Mouse (Mus musculus): ENCODE results near the gene Stk38. TPM values are rescaled to one million over a fixed set of nuclear protein-coding genes. Genes with fewer than 3 reads are reported as not detected.
"Not testable (repeated sequence)": the region's sequence is repeated elsewhere in the genome, so short reads cannot be mapped to it uniquely, and the experiment has no call there.

Stk38 gene
- polyA plus RNA-seq, 1 experiment from 2014 or later = 91.6 TPM

DNA sequence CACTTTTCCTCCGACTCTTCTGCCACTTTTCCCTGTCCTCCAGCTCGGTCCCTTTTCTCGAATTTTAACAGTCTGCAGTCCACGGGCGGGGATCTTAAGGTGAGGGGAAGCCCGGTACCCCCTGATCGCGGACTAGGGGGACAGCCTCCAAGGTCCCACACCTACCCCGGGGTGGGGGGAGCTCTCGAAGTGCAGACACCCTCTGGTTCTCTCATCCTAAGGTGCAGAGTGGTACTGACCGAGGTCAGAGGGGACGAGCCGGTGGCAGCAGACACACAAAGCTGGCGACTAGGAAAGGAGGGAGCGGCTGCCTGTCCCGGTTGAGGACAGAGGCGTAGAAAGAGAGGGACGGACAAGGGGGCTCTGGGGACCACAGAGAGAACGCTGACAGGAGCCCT, 553 bp downstream of the Stk38 start:
- H3K27me3 ChIP-seq (replicated peaks; ENCODE audit: control insufficient read depth, insufficient read depth, low read length) = no peaks in the 10 kb centered on the region
- peak overlapping the region; percentile 81 for H3K4me2 ChIP-seq (ENCODE audit: low read length)
- peak overlapping the region; percentile 87 for H3K27ac ChIP-seq (ENCODE audit: low read depth)
- ATAC-seq (replicated peaks; ENCODE audit: low FRiP score, low TSS enrichment, low read depth) (no peak), DNase-seq (ENCODE audit: low spot score) (no peak)
- WGBS = under 1% methylated on average over 19 of the region's 19 CpGs
- no peaks in the 10 kb centered on the region for H3K9me3 ChIP-seq (ENCODE audit: control insufficient read depth, low read length)
- peak overlapping the region; percentile 98 for H3K4me3 ChIP-seq (ENCODE audit: low read depth, low read length)
- no peaks in the 10 kb centered on the region for H3K36me3 ChIP-seq (ENCODE audit: control insufficient read depth, insufficient read depth, low read length)
- peak overlapping the region; percentile 94 for H3K9ac ChIP-seq (ENCODE audit: low read length)
- H3K4me1 ChIP-seq (replicated peaks; ENCODE audit: control insufficient read depth, insufficient read depth, low read length) = peaks cover 10% of the 10 kb centered on the region

DNA sequence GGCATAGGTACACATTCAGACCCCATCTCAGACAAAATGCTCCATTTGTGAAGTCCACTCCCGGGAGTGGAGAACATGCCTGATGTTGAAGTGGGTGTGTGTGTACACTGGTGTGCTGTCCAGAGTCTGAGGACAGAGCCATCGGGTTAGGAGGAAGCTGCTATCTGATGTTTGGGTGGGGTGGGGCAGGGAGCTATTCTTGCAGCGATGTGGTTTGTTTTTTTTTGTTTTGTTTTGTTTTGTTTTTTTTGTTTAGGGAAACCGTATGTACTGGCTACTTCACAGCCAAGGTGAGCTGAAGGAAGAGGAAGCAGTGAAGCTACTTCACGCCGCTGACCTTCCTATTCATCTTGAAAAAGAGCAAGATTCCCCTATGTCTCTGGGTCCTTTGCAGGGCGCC, 983 bp downstream of the Stk38 start:
- H3K27ac ChIP-seq (ENCODE audit: low read depth) = peak overlapping the region; percentile 87
- no peak for ATAC-seq (replicated peaks; ENCODE audit: low FRiP score, low TSS enrichment, low read depth)

DNA sequence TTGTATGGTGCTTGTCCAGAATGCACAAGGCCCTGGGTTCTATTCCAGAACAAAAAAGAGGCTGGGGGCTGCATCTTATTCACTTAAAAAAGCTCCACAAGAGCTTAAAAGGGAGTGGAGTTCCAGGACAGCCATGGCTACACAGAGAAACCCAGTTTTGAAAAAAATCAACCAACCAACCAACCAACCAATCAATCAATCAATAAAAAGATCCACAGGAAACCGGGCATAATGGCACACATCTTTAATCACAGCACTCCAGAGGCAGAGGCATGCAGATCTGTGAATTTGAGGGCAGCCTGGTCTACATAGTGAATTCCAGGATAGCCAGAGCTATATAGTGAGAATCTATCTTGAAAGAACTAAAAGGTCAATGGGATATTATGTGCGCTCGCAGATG, 2.8 kb downstream of the Stk38 start:
- H3K9ac ChIP-seq (ENCODE audit: low read length) = no peak overlapping the region
- H3K4me1 ChIP-seq (replicated peaks; ENCODE audit: control insufficient read depth, insufficient read depth, low read length) = peaks cover 10% of the 10 kb centered on the region
- no peak overlapping the region for H3K4me3 ChIP-seq (ENCODE audit: low read depth, low read length)
- no peaks in the 10 kb centered on the region for H3K9me3 ChIP-seq (ENCODE audit: control insufficient read depth, low read length)
- no peak overlapping the region for H3K27ac ChIP-seq (ENCODE audit: low read depth)
- peaks cover 12% of the 10 kb centered on the region for H3K36me3 ChIP-seq (ENCODE audit: control insufficient read depth, insufficient read depth, low read length)
- no peak for ATAC-seq (replicated peaks; ENCODE audit: low FRiP score, low TSS enrichment, low read depth)
- no peak overlapping the region for H3K4me2 ChIP-seq (ENCODE audit: low read length)
- H3K27me3 ChIP-seq (replicated peaks; ENCODE audit: control insufficient read depth, insufficient read depth, low read length) = no peaks in the 10 kb centered on the region
- no peak for DNase-seq (ENCODE audit: low spot score)
- 90% methylated on average over 3 of the region's 3 CpGs for WGBS

More for the DNA sequence above, 983 bp downstream of the Stk38 start:
- Histone ChIP-seq H3K9ac (ENCODE audit: low read length) (peak overlapping the region; percentile 94), H3K4me2 (ENCODE audit: low read length) (peak overlapping the region; percentile 81), H3K4me3 (ENCODE audit: low read depth, low read length) (peak overlapping the region; percentile 98), H3K9me3 (ENCODE audit: control insufficient read depth, low read length) (no peaks in the 10 kb centered on the region), H3K27me3 (replicated peaks; ENCODE audit: control insufficient read depth, insufficient read depth, low read length) (no peaks in the 10 kb centered on the region), H3K4me1 (replicated peaks; ENCODE audit: control insufficient read depth, insufficient read depth, low read length) (peaks cover 10% of the 10 kb centered on the region), H3K36me3 (ENCODE audit: control insufficient read depth, insufficient read depth, low read length) (no peaks in the 10 kb centered on the region)
- no peak for DNase-seq (ENCODE audit: low spot score)
- WGBS = 8% methylated on average over 7 of the region's 7 CpGs

DNA sequence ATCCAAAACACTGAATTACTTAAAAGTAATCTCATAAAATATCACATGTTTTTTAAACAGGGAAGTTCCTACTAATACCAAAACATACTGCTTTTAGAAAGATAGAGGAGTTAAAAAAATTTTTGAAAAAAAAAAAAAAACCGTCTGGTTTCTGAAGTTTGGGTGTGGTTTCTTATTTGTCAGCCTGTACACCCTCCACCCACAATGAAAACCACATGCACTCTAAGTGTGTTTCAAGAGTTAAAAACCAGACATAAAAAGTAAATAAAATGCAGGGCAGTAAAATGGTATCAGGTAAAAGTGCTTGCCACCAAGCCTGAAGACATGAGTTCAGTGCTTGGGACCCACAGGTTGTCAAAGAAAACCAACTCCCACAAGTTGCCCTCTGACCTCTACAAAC, 4.1 kb downstream of the Stk38 start:
- WGBS = 73% methylated on average over 1 of the region's 1 CpGs
- no peak overlapping the region for H3K4me2 ChIP-seq (ENCODE audit: low read length)
- no peak overlapping the region for H3K9ac ChIP-seq (ENCODE audit: low read length)
- DNase-seq (ENCODE audit: low spot score) (no peak), ATAC-seq (replicated peaks; ENCODE audit: low FRiP score, low TSS enrichment, low read depth) (no peak)
- peaks cover 10% of the 10 kb centered on the region for H3K4me1 ChIP-seq (replicated peaks; ENCODE audit: control insufficient read depth, insufficient read depth, low read length)
- H3K36me3 ChIP-seq (ENCODE audit: control insufficient read depth, insufficient read depth, low read length) = peaks cover 24% of the 10 kb centered on the region
- no peaks in the 10 kb centered on the region for H3K27me3 ChIP-seq (replicated peaks; ENCODE audit: control insufficient read depth, insufficient read depth, low read length)
- no peak overlapping the region for H3K27ac ChIP-seq (ENCODE audit: low read depth)
- no peak overlapping the region for H3K4me3 ChIP-seq (ENCODE audit: low read depth, low read length)
- no peaks in the 10 kb centered on the region for H3K9me3 ChIP-seq (ENCODE audit: control insufficient read depth, low read length)

DNA sequence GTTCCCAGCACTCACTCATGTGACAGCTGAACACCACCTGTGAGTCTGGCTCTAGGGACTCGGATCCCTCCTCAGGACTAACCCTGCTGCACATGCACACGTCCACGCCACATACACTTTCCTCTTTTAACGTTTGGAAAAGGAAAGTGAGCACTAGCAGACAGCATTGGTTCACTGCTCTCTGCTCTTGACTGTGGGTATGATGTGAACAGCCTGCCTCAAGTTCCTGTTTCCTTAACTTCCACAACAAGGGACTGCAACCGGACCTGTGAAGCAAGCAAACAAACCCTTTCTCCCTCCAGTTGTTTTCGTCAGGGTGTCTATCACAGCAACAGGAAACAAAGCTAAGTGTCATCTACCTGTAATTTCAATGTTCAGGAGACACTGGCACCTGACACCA, 7.3 kb downstream of the Stk38 start:
- H3K9ac ChIP-seq (ENCODE audit: low read length) = no peak overlapping the region
- H3K36me3 ChIP-seq (ENCODE audit: control insufficient read depth, insufficient read depth, low read length) = peaks cover 53% of the 10 kb centered on the region
- DNase-seq (ENCODE audit: low spot score) = no peak
- no peak for ATAC-seq (replicated peaks; ENCODE audit: low FRiP score, low TSS enrichment, low read depth)
- H3K27me3 ChIP-seq (replicated peaks; ENCODE audit: control insufficient read depth, insufficient read depth, low read length) = no peaks in the 10 kb centered on the region
- no peak overlapping the region for H3K4me2 ChIP-seq (ENCODE audit: low read length)
- no peak overlapping the region for H3K4me3 ChIP-seq (ENCODE audit: low read depth, low read length)
- H3K4me1 ChIP-seq (replicated peaks; ENCODE audit: control insufficient read depth, insufficient read depth, low read length) = peaks cover 5% of the 10 kb centered on the region
- H3K27ac ChIP-seq (ENCODE audit: low read depth) = no peak overlapping the region
- no peaks in the 10 kb centered on the region for H3K9me3 ChIP-seq (ENCODE audit: control insufficient read depth, low read length)
- WGBS = 93% methylated on average over 6 of the region's 6 CpGs

DNA sequence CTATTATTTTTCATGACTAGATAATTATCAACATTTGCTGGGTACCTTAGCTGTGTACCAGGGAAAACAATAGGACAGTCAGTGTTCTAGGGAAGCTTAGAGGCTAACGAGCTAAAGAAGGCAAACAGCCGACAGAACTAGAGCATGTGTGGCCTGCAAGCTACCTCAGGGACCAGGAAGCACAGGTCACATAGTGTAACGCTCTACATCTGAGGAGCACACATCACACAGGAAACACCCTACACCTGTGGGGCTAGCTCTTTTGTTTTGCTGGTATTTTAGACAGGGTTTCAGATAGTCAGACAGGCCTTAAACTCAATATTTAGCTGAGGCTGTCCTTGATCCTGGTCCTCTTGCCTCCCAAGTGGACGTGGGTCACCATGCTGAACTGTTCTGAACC, 13.2 kb downstream of the Stk38 start:
- H3K9ac ChIP-seq (ENCODE audit: low read length) = no peak overlapping the region
- H3K4me1 ChIP-seq (replicated peaks; ENCODE audit: control insufficient read depth, insufficient read depth, low read length) = no peaks in the 10 kb centered on the region
- ATAC-seq (replicated peaks; ENCODE audit: low FRiP score, low TSS enrichment, low read depth) = no peak
- no peak overlapping the region for H3K4me3 ChIP-seq (ENCODE audit: low read depth, low read length)
- no peaks in the 10 kb centered on the region for H3K27me3 ChIP-seq (replicated peaks; ENCODE audit: control insufficient read depth, insufficient read depth, low read length)
- peaks cover 64% of the 10 kb centered on the region for H3K36me3 ChIP-seq (ENCODE audit: control insufficient read depth, insufficient read depth, low read length)
- no peak overlapping the region for H3K27ac ChIP-seq (ENCODE audit: low read depth)
- no peak for DNase-seq (ENCODE audit: low spot score)
- WGBS = 92% methylated on average over 4 of the region's 4 CpGs
- H3K9me3 ChIP-seq (ENCODE audit: control insufficient read depth, low read length) = no peaks in the 10 kb centered on the region
- H3K4me2 ChIP-seq (ENCODE audit: low read length) = no peak overlapping the region

DNA sequence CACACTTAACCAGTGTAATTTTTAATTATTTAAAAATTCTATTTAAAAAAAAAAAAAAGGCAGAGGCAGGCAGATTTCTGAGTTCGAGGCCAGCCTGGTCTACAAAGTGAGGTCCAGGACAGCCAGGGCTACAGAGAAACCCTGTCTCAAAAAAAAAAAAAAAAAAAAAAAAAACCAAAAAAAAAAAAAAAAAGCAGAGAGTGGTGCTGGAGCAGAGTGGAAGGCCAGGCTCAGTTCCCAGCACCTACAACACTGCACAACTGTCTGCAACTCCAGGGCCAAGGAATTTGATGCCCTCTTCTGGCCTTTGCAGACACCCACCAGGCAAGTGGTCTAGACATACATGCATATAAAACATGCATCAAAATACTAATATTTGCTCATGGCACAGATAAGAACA, 14.8 kb downstream of the Stk38 start:
- 91% methylated on average over 1 of the region's 1 CpGs for WGBS
- not testable (repeated sequence) for H3K4me3 ChIP-seq (ENCODE audit: low read depth, low read length); H3K9ac ChIP-seq (ENCODE audit: low read length); DNase-seq (ENCODE audit: low spot score); H3K27ac ChIP-seq (ENCODE audit: low read depth); ATAC-seq (replicated peaks; ENCODE audit: low FRiP score, low TSS enrichment, low read depth); H3K9me3 ChIP-seq (ENCODE audit: control insufficient read depth, low read length); H3K4me1 ChIP-seq (replicated peaks; ENCODE audit: control insufficient read depth, insufficient read depth, low read length); H3K27me3 ChIP-seq (replicated peaks; ENCODE audit: control insufficient read depth, insufficient read depth, low read length); H3K4me2 ChIP-seq (ENCODE audit: low read length)
- peaks cover 63% of the 10 kb centered on the region for H3K36me3 ChIP-seq (ENCODE audit: control insufficient read depth, insufficient read depth, low read length)

DNA sequence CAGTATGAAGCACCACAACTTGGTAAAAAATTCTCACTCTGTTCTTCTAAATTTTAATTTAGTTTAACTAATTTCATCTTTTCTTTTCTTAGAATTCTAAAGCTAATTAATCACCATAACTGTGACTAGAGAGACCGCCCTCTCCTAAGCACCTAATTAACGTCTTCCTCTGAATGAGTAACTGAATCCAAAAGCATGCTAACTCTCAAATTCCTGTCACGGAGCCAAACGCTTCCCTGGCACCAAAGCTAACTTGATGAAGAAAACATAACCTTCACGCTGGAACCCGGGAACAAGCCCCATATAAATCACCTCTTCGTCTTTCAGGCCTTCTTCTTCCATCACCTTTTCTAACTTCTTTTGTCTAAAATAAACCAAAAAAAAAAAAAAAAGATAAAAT, 15.7 kb downstream of the Stk38 start:
- ATAC-seq (replicated peaks; ENCODE audit: low FRiP score, low TSS enrichment, low read depth) (no peak), DNase-seq (ENCODE audit: low spot score) (no peak)
- no peaks in the 10 kb centered on the region for H3K9me3 ChIP-seq (ENCODE audit: control insufficient read depth, low read length)
- 71% methylated on average over 7 of the region's 7 CpGs for WGBS
- H3K36me3 ChIP-seq (ENCODE audit: control insufficient read depth, insufficient read depth, low read length) = peaks cover 64% of the 10 kb centered on the region
- no peak overlapping the region for H3K4me2 ChIP-seq (ENCODE audit: low read length)
- no peaks in the 10 kb centered on the region for H3K27me3 ChIP-seq (replicated peaks; ENCODE audit: control insufficient read depth, insufficient read depth, low read length)
- H3K4me3 ChIP-seq (ENCODE audit: low read depth, low read length) = no peak overlapping the region
- H3K27ac ChIP-seq (ENCODE audit: low read depth) = no peak overlapping the region
- H3K4me1 ChIP-seq (replicated peaks; ENCODE audit: control insufficient read depth, insufficient read depth, low read length) = no peaks in the 10 kb centered on the region
- no peak overlapping the region for H3K9ac ChIP-seq (ENCODE audit: low read length)

DNA sequence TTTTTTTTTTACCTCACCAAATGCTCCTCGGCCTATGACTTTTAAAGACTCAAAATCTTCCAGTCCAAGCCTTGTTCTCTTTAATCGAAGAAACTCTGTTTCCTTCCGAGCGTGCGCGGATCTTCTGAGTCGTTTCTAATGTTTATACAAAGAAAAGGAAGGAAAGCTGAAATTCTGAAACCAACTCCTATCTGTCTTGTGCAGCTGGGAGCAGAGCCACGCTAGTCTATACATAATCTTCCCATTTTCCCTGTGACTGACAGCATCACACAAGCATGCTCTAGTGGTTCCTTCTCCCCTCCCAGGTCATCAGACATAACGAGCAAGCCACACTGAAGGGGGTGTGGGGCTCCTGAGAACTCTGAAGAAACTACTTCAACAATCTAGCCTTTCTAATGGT, 16.5 kb downstream of the Stk38 start:
- no peak for ATAC-seq (replicated peaks; ENCODE audit: low FRiP score, low TSS enrichment, low read depth)
- peaks cover 64% of the 10 kb centered on the region for H3K36me3 ChIP-seq (ENCODE audit: control insufficient read depth, insufficient read depth, low read length)
- 67% methylated on average over 9 of the region's 9 CpGs for WGBS

More for the DNA sequence above, 16.5 kb downstream of the Stk38 start:
- Histone ChIP-seq H3K9me3 (ENCODE audit: control insufficient read depth, low read length) (no peaks in the 10 kb centered on the region), H3K27ac (ENCODE audit: low read depth) (no peak overlapping the region), H3K4me2 (ENCODE audit: low read length) (no peak overlapping the region), H3K4me1 (replicated peaks; ENCODE audit: control insufficient read depth, insufficient read depth, low read length) (no peaks in the 10 kb centered on the region), H3K27me3 (replicated peaks; ENCODE audit: control insufficient read depth, insufficient read depth, low read length) (no peaks in the 10 kb centered on the region), H3K9ac (ENCODE audit: low read length) (no peak overlapping the region), H3K4me3 (ENCODE audit: low read depth, low read length) (no peak overlapping the region)
- no peak for DNase-seq (ENCODE audit: low spot score)

Measured in intestine, embryonic 14.5 days (tissue).